Mouse (Mus musculus) heart, postnatal 10 days (tissue): ENCODE measurements around the gene Pomgnt2. TPM values are rescaled to one million over a fixed set of nuclear protein-coding genes. Genes with fewer than 3 reads are reported as not detected.

ENCODE experiments used
- total RNA-seq, 2 experiments: library from RNA; stranded (reverse); gene quantifications; 2 replicates each; pipeline ENCODE4 v1.2.3; 2021

Pomgnt2 gene
- total RNA-seq, 2 experiments from 2014 or later = 7.1 to 7.6 TPM

Other genes with a start within 250 kb of the Pomgnt2 start
- gene Zfp651, start 237.8 kb downstream of the Pomgnt2 start, total RNA-seq = 10 to 100 TPM; 89.0 to 98.3 TPM
- gene Klhl40, start 219.5 kb downstream of the Pomgnt2 start, total RNA-seq = 10 to 100 TPM; 10.4 to 10.7 TPM
- 100 to 1,000 TPM; 111 to 112 TPM for gene Hhatl, start 204.6 kb downstream of the Pomgnt2 start, total RNA-seq
- not detected for gene Ccdc13, start 157.6 kb downstream of the Pomgnt2 start, total RNA-seq
- 100 to 1,000 TPM; 181 to 183 TPM for gene Higd1a, start 138.7 kb downstream of the Pomgnt2 start, total RNA-seq
- gene Ackr2, start 98.8 kb downstream of the Pomgnt2 start, total RNA-seq = 1 to 10 TPM; 3.2 to 3.9 TPM
- gene Cyp8b1, start 80.8 kb downstream of the Pomgnt2 start, total RNA-seq = not detected
- 1 to 10 TPM; 2.2 to 2.6 TPM for gene Fam198a, start 46.1 kb downstream of the Pomgnt2 start, total RNA-seq
- gene Snrk, start 120.2 kb upstream of the Pomgnt2 start, total RNA-seq = 100 to 1,000 TPM; 133 to 167 TPM